Mouse (Mus musculus): Measurements from ENCODE around the gene Pigp.

- no peak for TF ChIP-seq FLI1 (IDR thresholded peaks at IDR 0.05; ENCODE audit: low read length)
- TF ChIP-seq GATA1 (IDR thresholded peaks at IDR 0.05; ENCODE audit: borderline replicate concordance, low read length): no peak
These were observed 45.6 kb downstream of the Pigp start for GRCm38 (mm10) chr16:94326008-94326407.

Measured in megakaryocyte, embryonic 14.5 days (primary cell).